Mouse (Mus musculus): ENCODE measurements around the gene Aldh16a1.

DNA sequence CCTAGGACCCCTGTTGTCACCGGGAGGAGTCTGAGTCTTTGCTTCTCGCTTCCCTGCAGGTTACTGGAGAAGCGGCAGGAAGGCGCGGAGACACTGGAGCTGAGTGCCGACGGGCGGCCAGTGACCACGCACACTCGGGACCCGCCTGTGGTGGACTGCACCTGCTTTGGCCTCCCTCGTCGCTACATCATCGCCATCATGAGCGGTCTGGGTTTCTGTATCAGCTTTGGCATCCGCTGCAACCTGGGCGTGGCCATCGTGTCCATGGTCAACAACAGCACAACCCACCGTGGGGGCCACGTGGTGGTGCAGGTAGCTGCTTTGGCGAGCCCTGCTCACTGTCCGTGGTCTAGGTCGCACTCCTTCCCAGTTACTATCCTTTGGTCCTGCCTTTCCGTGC is 14.3 kb upstream of the Aldh16a1 start:
- no peak for TF ChIP-seq TAL1 (conservative IDR thresholded peaks at IDR 0.05; ENCODE audit: low read depth, low read length)
- TF ChIP-seq CTCF (IDR thresholded peaks at IDR 0.05; ENCODE audit: low read depth, low read length) = no peak
- no peak for TF ChIP-seq GATA1 (IDR thresholded peaks at IDR 0.05; ENCODE audit: borderline replicate concordance, low read length)
- no peak for TF ChIP-seq POLR2AphosphoS5 (IDR thresholded peaks at IDR 0.05; ENCODE audit: insufficient replicate concordance, low read depth, low read length)
